Mouse (Mus musculus) granulocyte monocyte progenitor cell, adult 5-6 weeks (primary cell): Measurements from ENCODE around the gene Ccdc32. TPM values are rescaled to one million over a fixed set of nuclear protein-coding genes. Genes with fewer than 3 reads are reported as not detected.
A peak's percentile ranks its signal among the peaks of the same experiment; 100 is the strongest.
"Not testable (repeated sequence)": the region's sequence is repeated elsewhere in the genome, so short reads cannot be mapped to it uniquely, and the experiment has no call there.

Experiments used
- ATAC-seq: replicated peaks from 2 replicates; pipeline ENCODE4 v1.8.0; 2016; ENCODE audit warnings: mild to moderate bottlenecking, moderate TSS enrichment, inconsistent platforms; ENCODE audit not compliant: poor library complexity, severe bottlenecking
- total RNA-seq, 2 experiments: library from RNA; stranded (forward) in 1 of 2; stranded (reverse) in 1 of 2; fragments of 200-712, 200-1000 nt in 1 of 2; fragments of >200 nt in 1 of 2; fragmentation: Nextera tagmentation in 1 of 2; gene quantifications; 2 replicates each; pipeline ENCODE4 v1.2.3; 2014 to 2017

Ccdc32 gene
- total RNA-seq, 2 experiments from 2014 or later, result 11.5 to 14.4 TPM

DNA sequence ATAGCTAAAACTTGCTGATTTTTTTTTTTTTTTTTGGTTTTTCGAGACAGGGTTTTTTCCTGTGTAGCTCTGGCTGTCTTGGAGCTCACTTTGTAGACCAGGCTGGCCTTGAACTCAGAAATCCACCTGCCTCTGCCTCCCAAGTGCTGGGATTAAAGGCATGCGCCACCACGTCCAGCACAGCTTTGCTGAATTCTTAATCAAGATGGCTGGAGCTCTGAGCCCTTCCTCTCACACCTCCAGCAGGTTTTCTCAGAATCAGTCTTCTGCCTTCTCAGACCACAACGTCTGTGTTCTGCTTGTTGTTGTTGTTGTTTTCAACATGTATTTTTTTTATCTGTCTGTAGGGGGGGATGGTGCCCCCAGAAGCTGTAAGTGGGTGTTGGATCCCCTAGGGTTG, 12.9 kb downstream of the Ccdc32 start:
- ATAC-seq, result not testable (repeated sequence)

DNA sequence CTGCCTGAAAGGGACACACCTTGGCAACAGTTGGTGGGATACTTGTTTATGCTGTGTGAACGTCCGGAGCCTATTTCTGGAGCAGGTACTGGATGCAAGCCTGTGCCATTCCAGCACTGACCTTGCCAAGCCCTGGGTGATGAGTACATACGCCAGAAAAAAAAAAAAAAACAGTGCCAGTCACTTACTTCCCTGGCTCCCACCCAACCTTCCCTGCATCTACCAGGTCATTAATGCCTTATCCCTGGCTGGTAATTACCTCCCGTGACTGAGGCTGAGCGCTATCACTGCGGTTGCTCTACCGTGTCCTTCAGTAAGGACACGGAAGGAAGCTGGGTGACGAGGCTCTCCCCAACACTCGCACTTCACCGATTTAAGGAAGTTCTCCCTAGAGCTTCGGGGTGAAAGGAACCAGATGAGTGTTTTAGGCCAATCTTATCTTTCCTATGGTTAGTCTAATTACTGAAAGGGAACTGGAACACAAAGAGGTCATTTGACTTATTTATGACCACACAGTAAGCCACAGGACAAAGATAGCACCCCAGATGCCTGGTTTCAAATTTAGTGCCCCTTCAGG, 13.5 kb downstream of the Ccdc32 start:
- ATAC-seq, result peak; percentile 99

DNA sequence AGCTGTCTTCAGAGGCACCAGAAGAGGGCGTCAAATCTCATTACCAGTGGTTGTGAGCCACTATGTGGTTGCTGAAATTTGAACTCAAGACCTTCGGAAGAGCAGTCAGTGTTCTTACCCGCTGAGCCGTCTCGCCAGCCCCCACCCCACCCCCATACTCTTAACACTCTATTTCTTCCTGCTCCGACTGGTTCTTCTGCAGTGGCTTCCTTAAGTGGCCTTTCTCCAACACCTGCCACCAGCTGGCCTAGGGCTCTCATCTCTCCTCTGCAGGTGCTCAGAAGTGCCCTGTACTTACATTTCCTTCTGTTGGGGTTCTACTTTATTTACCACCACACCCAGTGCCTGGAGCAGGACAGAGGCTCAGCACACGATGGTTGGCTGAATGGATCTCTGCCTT, 14.2 kb downstream of the Ccdc32 start:
- no peak for ATAC-seq

DNA sequence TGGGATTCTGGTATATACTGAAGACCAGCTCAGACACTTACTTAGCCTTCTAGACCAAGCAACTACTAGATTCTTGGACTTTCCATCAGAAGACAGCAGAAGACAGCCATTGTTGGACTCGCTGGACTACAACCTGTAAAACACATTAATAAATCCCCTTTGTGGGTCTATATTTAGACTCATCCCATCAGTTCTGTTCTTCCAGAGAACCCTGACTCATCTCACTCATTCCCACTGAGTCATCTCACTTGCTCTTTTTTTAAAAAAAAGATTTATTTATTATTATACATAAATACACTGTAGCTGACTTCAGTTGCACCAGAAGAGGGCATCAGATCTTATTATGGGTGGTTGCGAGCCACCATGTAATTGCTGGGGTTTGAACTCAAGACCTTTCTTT, 19.8 kb downstream of the Ccdc32 start:
- ATAC-seq, result no peak

DNA sequence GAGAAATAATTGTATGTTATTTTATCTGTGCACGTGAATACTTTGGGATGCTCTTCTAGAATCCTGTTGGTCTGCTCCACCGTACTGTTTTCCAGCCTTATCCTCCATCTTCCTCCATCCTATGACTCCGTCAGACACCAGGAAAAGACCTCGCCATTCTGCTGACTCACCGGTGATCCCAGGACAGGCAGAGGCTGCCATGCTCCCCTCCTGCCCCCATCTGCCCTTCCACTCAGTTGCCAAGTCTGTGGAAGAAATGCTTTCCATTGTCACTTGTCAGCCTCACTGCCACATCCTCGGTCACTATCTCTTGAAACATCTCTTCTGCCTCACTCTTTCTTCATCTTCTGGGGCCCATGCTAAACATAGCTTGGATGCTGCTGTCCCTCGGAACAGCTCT, 22.3 kb downstream of the Ccdc32 start:
- ATAC-seq, result no peak

DNA sequence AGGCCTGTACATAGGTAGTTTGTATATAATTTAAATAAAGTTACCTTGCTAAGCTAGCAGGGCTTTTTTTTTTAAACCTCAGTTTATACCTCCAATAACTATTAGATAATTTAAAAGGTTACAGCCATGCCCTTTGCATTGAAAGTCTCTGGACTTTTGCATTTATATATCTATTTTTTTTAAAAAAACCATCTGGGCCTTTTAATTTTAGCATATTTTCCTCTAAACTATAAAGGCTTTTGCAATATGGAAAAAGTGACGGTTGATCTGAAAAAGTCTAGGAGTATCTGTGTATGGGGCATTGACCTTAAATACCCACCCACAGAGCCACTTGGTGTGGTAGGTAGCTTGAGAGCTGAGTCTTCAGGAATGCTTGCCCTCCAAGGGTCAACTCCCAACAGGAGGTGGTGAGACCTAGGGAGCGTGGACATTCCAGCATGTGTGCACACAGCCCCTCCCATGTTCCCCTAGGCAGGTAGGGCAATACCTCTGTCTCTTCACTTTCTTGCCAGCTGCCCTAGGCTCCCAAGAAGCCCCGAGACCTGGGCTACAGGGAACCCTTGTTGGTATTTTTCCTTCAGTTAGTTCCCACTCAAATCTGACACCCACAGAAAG, 30.1 kb downstream of the Ccdc32 start:
- ATAC-seq, result no peak

DNA sequence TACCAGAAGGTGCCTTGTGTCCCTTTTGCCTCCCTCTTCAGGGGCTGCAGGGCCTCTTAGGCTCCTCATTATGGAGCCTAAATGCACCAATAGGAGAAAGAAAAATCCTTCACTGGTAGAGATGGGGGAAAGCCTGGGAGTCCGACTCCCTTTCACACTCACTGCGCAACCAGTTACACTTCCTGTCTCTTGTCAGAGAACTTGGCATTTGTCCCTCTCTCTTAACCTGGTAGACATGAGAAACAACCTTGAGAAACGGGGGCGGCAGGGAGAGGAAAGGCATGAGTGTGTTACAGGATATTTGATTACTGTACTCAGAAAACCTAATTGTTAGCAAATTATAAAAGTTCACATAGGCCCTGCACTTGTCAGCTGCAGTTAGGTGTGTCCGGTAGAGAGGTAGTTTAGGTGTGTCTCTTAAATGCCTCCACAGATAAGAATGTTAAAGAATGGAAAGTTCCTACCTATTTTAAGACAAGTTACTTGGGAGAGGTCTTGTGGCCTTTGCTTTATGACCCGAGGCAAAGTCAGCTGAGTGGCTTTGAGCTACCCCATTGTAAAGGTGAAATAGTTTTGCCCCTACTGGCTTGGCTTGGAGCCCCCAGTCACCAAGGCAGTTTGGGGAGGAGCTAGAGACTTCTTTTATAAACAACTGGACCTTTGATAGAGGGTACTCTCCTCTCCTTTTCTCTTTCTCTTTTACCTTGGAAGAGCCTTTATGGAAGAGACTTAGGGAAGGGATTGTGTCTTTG, 30.9 kb downstream of the Ccdc32 start:
- ATAC-seq, result peak; percentile 33; the same call in 1 of the 2 replicates

DNA sequence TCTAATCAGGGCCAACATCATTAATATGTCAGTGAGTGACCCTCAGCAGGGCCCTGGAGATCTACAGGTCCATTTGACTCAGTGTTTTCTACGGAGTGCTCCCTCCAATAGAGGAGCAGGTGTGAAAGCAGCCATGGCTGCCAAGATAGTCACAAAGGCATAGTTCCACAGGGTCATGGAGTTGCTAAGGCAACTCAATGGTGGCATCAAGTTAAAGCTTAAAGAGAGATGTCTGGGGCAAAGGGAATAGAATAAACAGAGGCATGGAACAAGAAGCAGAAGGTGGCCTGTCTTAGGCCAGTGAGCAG, 32.4 kb downstream of the Ccdc32 start:
- no peak for ATAC-seq

DNA sequence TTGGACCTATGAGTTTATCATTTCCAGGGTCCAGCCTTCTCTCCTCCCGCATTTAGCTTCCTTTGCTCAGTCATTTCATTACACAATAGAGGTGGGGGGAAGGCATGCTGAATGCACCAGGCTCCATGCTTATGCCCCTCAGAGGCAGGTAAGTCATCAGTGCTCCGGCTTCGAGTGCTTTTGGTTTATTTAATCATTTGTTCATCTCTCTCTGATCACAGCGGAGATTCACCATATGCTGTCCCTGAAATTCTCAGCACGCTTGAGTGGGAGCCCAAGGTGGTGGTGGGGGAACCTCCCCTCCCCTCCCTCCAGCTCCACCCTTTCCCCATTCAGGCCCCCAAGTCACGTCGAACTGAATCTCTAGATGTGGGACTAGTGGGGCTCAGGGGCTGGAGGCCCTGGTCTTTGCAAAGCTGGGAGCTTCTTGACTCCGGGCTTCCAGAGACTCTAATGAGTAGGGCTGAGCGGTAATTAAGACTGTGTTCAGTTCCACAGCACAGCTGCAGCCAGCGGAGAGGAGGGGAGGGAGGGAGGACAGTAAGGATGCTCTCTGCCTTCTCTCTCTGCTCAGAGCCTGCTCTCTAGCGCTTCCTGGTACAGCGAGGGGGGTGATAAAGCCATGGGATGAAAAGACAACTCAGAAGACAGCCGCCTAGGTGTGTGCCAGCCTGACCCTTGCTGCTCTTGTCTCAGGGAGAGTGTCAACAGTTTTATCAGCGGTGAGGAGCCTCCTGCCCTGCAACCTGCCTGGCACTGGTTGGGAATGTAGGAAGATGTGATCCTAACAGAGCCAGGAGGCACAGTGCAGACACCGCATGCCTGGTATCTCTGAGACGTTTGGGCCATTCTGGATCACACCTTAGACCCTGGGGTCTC, 33.0 kb downstream of the Ccdc32 start:
- no peak for ATAC-seq

DNA sequence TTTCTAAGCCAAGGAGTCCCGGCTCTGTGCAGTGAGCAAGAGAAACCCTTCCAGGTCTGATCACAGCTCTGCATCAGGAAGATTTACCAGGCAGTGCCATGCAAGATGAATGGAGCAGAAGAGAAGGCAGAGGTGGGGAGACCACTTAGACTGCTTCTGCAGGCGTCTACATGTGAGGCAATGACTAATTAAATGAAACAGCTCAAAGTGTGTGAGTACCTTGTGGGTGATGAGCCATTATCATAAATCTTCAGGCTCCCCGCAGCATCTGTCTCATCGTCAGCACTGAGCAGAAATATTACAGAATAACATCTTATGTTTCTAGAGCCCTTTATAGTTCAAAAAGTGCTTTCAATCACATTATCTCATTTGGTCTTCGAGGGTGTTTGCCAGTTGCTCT, 33.7 kb downstream of the Ccdc32 start:
- ATAC-seq, result no peak

DNA sequence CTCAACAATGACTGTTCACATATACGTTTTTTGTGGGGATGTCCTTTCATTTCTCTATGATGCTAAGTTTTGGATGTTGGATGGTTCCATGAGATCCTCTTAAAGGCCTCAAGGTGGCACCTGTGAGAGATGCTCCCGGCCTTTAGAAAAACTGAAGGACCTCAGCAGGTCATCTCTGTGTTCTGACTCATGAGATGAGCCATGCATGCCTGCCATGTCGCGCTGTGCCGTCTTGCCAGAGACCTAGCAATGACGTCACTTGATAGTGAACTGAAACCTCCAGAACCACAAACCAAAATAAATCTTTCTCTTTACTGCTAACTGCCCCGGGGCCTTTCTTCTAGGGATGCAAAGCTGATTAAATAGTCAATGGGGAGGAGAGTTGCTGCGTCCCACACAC, 45.4 kb downstream of the Ccdc32 start:
- no peak for ATAC-seq

DNA sequence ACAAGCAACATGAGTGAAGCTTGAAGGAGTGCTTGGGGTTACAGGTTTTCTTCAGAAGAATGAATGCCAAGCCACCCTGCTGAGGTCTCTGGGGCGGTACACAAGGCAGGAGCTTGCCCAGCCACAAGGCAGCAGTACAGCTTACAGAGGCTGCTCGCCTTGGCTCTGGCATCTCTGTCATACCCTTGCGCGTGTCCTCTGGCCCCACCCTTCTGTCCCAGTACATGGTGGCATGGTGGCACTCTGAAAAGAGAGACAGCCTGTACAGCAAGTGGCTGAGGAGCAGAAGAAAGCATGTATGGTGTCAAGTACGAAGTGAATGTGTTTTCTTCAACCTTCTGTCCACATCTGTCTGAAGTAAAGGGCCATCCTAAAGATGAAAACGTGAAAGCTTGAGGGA, 48.4 kb downstream of the Ccdc32 start:
- ATAC-seq, result no peak

DNA sequence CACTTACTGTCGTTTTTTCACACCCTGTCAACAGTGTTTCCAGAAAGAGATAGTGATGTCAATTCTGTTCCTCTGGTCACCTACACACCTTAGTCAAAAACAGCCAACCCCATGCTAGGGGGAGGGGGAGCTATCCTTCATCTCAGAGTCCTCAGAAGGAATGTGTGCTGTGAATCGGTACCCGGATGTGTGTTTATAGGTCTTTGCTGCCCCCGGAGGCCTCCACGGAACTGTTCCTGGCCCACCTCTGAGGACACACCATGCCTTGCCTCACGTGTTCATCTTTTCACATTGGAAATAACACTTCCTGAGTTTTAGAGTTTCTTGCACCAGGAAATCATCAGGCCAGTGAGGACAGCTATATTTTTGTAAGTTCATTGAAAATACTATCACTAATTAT, 51.1 kb downstream of the Ccdc32 start:
- ATAC-seq, result no peak

DNA sequence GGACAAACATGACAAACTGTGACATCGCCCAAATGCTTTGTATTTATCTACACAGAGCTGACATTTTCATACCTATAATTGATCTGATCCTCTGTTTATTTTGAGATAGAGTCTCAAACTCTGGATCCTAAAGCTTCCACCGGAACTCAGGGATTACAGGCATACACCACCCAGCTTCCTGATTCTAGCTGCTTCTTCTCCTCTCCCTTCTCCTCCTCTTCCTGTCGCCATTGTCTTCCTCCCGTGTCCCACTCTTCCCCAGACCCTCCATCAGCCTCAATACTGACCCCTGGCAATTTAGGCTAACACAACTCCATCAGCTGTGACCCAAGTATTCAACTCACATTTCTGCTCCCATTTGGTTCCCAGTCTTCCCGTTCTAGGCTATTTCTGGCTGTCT, 52.3 kb downstream of the Ccdc32 start:
- no peak for ATAC-seq

DNA sequence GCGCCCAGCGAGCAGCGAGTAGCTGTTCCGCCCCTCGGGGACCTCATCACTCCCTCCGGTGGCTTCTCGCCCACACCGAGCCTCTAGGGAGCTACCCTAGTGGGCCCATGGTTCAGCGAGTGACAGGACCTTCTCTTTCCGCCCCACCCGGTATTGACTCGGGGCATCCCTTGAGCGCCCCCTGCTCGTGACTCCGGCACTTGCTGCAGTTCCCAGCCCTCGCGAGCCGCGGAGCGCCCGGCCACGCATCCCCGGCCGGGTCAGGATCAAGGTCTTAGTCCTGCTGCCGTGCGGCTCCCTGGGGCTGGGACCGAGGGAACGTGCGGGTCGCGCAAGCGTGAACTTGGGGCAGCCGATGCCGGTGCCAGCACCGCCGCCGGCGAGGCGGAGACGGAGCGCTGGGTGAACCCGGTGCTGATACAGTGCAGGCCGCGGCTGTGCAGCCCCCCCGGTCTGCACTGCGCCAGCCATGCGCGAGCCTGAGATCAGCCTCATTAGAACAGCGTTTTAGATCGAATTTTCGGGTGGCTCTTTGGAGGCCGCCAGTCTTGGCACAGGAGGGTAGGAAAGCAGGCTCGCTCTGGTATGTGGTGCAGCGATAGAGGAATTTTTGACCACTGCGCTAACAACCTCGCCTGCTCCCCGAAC, 52.8 kb downstream of the Ccdc32 start:
- peak; percentile 85 for ATAC-seq

DNA sequence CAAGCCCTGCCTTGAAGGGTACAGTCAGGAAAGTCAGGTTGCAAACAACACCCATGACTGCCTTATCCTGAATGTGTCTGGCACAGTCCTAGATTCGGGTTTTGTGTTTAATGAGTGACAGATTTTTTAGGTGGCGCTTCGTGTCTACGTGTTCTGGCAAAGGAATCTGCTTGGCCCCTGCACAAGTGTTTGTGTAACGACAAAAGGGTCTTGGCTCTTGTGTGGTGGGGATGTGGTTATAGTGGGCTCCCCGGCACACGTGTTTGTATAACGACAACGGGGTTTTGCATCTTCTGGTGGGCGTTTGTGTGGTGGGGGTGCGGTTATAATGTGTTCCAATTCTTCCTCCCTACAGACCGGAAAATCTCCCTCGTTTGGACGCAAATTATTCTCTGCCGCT, 53.3 kb downstream of the Ccdc32 start:
- ATAC-seq, result peak; percentile 7; the same call in 1 of the 2 replicates

DNA sequence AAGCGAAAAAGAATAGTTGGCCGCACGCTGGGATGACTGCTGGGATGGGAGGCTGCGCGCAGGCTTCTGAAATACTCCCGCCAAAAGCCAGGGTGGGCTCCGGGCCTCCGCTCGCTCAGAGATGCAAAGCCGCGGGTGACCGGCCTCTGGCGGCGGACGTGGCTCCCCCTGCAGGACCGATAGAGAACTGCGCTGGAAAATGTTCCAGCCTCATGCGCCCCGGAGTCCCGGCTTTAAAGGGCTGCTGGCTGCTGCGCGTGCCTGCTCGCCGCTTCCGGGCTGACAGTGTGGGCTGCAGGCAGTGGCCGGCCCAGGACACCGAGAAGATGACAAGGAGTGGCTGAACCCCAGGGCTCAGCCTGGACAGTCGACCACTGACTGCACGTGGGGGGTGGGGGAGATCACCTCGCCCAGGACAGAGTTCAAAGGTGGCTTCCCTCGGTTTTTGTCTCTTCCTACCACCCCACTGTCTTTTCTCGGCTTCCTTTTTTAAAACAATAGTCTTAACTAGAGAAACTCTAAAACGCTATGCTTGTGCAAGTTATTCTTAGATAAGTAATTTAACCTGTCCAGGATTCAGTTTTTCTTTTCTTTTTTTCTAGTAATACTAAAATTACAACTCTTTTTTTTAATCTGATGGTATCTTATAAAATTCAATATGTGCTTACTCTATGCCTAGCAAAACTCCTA, 56.4 kb downstream of the Ccdc32 start:
- peak; percentile 83 for ATAC-seq

DNA sequence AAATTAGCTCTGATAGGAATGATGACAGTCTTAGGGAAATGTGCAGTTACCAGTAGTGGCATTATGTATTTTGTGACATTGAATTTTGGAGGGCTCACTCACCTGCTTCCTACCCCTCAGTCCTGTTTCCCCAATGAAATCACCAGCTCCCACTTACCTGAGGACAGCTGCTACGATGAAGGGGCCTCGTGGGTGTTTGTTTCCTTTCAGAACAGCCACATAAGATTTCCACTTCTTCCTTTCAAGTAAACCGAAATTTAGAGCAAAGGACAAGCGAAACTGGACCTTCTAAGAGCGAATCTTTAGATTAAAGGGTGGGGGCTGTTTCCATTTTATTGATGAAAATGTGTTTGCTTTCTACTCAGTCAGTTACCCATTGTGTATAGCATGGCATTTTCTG, 57.1 kb downstream of the Ccdc32 start:
- ATAC-seq, result no peak

DNA sequence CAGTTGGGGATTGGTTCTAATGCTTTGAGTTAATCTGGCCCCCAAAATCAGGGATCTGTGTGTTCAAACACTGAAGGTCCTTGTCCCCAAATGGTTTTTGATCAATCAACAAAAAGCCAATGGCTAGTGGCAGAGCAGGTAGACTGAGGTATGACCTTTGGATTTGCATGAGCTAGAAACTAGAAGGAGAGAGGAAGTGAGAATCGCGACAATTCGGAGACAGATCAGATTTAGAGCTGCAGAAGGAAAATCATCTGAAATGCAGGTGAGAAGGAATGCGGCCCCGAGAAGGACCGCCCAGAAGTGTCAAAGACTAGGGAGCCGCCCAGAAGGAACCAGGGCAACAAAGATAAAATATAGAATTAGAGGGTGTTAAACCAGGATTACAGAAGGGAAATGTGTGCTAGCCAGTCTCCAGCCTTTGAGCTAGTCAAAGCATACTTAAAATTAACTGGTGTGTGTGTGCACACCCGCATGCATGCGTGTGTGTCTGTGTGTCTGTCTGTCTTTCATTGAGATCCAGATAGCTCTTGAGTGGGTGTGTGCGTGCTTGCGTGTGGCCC, 59.5 kb downstream of the Ccdc32 start:
- ATAC-seq, result no peak
